ENCODE assay signal across 34 mouse cellular contexts in the genomic region with DNA sequence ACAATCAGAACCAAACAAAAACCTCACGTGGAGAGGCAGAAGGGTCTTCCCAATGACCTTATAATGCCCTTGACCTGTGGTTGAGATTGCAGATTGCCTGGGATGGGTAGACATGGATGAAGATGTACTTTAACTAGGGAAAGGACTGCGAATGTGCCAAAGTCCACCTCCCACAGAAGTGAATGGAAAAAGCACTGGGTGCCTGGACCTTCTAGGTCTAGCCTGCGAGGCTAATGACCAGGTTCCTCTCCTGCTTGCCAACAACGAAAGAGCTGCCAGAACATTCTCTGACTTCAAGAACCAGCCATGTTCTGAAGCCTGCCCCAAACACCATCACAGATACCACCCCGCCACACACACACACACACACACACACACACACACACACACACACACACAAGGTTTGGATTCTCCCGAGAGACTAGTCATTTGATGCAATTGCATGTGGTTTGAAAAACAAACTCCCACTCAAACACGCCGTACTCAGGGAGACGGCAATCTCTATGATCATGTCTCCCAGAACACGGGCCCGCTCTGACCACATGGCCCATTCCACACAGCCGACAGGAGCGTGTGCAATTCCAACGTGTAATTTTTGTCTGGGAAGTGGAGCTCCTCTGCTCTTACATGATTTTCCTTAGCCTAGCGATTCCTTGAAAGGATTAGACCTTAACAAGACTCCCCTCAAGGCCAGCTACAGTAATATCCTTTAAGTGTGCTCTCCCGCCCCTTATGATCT. TPM values are rescaled to one million over a fixed set of nuclear protein-coding genes. Genes with fewer than 3 reads are reported as not detected.
A peak's percentile ranks its signal among the peaks of the same experiment; 100 is the strongest.
DNase-seq lines count a peak whose midpoint lies in the region; ATAC-seq and TF ChIP-seq lines count a peak whose summit lies in the region.
"Had no signal": no experiment of that assay in that cellular context is flagged by ENCODE, and none has a peak within 500 bp of the region (broad histone marks: within the 10 kb centered on the region; RNA-seq: fewer than 3 reads in every experiment).

No protein-coding gene starts in this region.

- no peaks in the 10 kb centered on the region for H3K79me2 ChIP-seq in heart, adult 2 months (replicated peaks; ENCODE audit: control insufficient read depth, insufficient read depth, low read length)

- no peaks in the 10 kb centered on the region for H3K27me3 ChIP-seq in heart, adult 2 months (ENCODE audit: control insufficient read depth, insufficient read depth, low read length)
- H3K27me3 ChIP-seq in kidney, adult 2 months (replicated peaks; ENCODE audit: control insufficient read depth, insufficient read depth, low read length), result no peaks in the 10 kb centered on the region
- no peaks in the 10 kb centered on the region for H3K27me3 ChIP-seq in embryonic facial prominence, embryonic 15.5 days
- H3K27me3 ChIP-seq: embryonic facial prominence, embryonic 13.5 days; hindbrain, embryonic 12.5 days; hindbrain, embryonic 15.5 days had no signal

- no peaks in the 10 kb centered on the region for H3K9me3 ChIP-seq in embryonic facial prominence, embryonic 15.5 days (replicated peaks)
- H3K9me3 ChIP-seq: embryonic facial prominence, embryonic 13.5 days; hindbrain, embryonic 12.5 days; hindbrain, embryonic 15.5 days had no signal

- 88% methylated on average over 16 of the region's 16 CpGs for WGBS in heart, adult 2 months
- WGBS in kidney, adult 2 months, result 75% methylated on average over 16 of the region's 16 CpGs
- 80% methylated on average over 16 of the region's 16 CpGs for WGBS in embryonic facial prominence, embryonic 15.5 days

- peak; percentile 57 for DNase-seq in heart, adult 11 months
- DNase-seq in heart, adult 2 months, result no peak
- DNase-seq in kidney, adult 2 months, result peak; percentile 79
- no peak for DNase-seq in kidney, postnatal 10 days
- DNase-seq in kidney, postnatal 36 days, result peak; percentile 31 to 71
- no peak for DNase-seq in kidney, postnatal 4 days
- no peak for DNase-seq in urinary bladder, adult 2 months (ENCODE audit: low spot score)
- DNase-seq: adrenal gland, postnatal 14 days; B cell, adult 2 months; cerebellum, adult 11 months; cerebellum, adult 2 months; cerebellum, adult 9-11 months; cerebellum, postnatal 25 days; gastrocnemius, adult 2 months; gastrocnemius, postnatal 14 days had no signal

- TF ChIP-seq EP300 in heart, adult 2 months (IDR thresholded peaks at IDR 0.05; ENCODE audit: insufficient read depth, low read depth, low read length), result no peak

- H3K4me1 ChIP-seq in heart, adult 2 months (ENCODE audit: control insufficient read depth, insufficient read depth, low read length), result no peaks in the 10 kb centered on the region
- H3K4me1 ChIP-seq in kidney, adult 2 months (ENCODE audit: control insufficient read depth, insufficient read depth, low read length), result peaks cover 18% of the 10 kb centered on the region; the same call in 1 of the 2 replicates
- H3K4me1 ChIP-seq in embryonic facial prominence, embryonic 15.5 days, result no peaks in the 10 kb centered on the region
- H3K4me1 ChIP-seq: embryonic facial prominence, embryonic 13.5 days; hindbrain, embryonic 12.5 days; hindbrain, embryonic 15.5 days had no signal

- TF ChIP-seq POLR2A in heart, adult 2 months (IDR thresholded peaks at IDR 0.05; ENCODE audit: insufficient read depth, low read depth, low read length), result no peak
- TF ChIP-seq POLR2A in kidney, adult 2 months (IDR thresholded peaks at IDR 0.05; ENCODE audit: low read depth, low read length), result no peak

- peak; percentile 76; the same call in 1 of the 2 replicates for ATAC-seq in embryonic facial prominence, embryonic 15.5 days (ENCODE audit: insufficient number of reproducible peaks, low FRiP score, low TSS enrichment, low read depth)
- ATAC-seq: forebrain, embryonic 14.5 days had no signal

- no peak overlapping the region for H3K27ac ChIP-seq in heart, adult 2 months
- H3K27ac ChIP-seq in kidney, adult 2 months (ENCODE audit: insufficient read depth, low read depth, low read length), result peak overlapping the region; percentile 71; the same call in 1 of the 2 replicates
- H3K27ac ChIP-seq in embryonic facial prominence, embryonic 15.5 days (replicated peaks), result no peak overlapping the region
- H3K27ac ChIP-seq: gastrocnemius, adult 2 months; hindbrain, embryonic 12.5 days; hindbrain, embryonic 15.5 days had no signal

- H3K4me3 ChIP-seq in heart, adult 2 months, result no peak overlapping the region
- H3K4me3 ChIP-seq in kidney, adult 2 months (ENCODE audit: insufficient read depth, low read depth, low read length), result no peak overlapping the region
- no peak overlapping the region for H3K4me3 ChIP-seq in embryonic facial prominence, embryonic 15.5 days (replicated peaks)
- H3K4me3 ChIP-seq: embryonic facial prominence, embryonic 13.5 days; gastrocnemius, adult 2 months; hindbrain, embryonic 12.5 days; hindbrain, embryonic 15.5 days had no signal

- no peaks in the 10 kb centered on the region for H3K36me3 ChIP-seq in heart, adult 2 months (ENCODE audit: control insufficient read depth, insufficient read depth, low read length)
- H3K36me3 ChIP-seq in kidney, adult 2 months (ENCODE audit: control insufficient read depth, insufficient read depth, low read length), result no peaks in the 10 kb centered on the region
- no peaks in the 10 kb centered on the region for H3K36me3 ChIP-seq in embryonic facial prominence, embryonic 15.5 days
- H3K36me3 ChIP-seq: embryonic facial prominence, embryonic 13.5 days; hindbrain, embryonic 12.5 days; hindbrain, embryonic 15.5 days had no signal

- intact Hi-C loops in heart, adult 2 months (cut with DNase I), result no loop called here

- no peak overlapping the region for H3K9ac ChIP-seq in heart, adult 2 months (ENCODE audit: low read depth, low read length)
- H3K9ac ChIP-seq in embryonic facial prominence, embryonic 15.5 days, result no peak overlapping the region
- H3K9ac ChIP-seq: embryonic facial prominence, embryonic 13.5 days; forebrain, postnatal 0 days; hindbrain, embryonic 12.5 days; hindbrain, embryonic 15.5 days had no signal

- H3K4me2 ChIP-seq in embryonic facial prominence, embryonic 15.5 days (replicated peaks), result no peak overlapping the region
- H3K4me2 ChIP-seq: embryonic facial prominence, embryonic 13.5 days; heart, embryonic 11.5 days; hindbrain, embryonic 12.5 days; hindbrain, embryonic 15.5 days had no signal

- TF ChIP-seq CTCF in heart, adult 2 months (IDR thresholded peaks at IDR 0.05), result no peak
- TF ChIP-seq CTCF in kidney, adult 2 months (conservative IDR thresholded peaks at IDR 0.05; ENCODE audit: insufficient read depth, insufficient read length, low read depth, low read length), result no peak

RNA-seq across cellular contexts. Expression of a gene that starts 16.6 kb away (rescaled TPM):
- not detected for total RNA-seq in heart, adult 2 months (2021)
- polyA plus RNA-seq in heart, adult 2 months (2012; rRNA removed), result 0.06 and 0.09 TPM in 2 replicates
- polyA plus RNA-seq in kidney, adult 2 months (2012; rRNA removed), result 0.16 and 0.27 TPM in 2 replicates
- polyA plus RNA-seq in embryonic facial prominence, embryonic 15.5 days (2015; fragmentation: Nextera tagmentation; extraction: Ambion mirVana), result 9.2 and 9.4 TPM in 2 replicates
- polyA plus RNA-seq in urinary bladder, adult 2 months (2012; rRNA removed), result 0.16 and 0.39 TPM in 2 replicates
- total RNA-seq: adrenal gland, adult 18-20 months; CH12.LX; common myeloid progenitor, adult 5-6 weeks; gastrocnemius, adult 2 months; heart, adult 8-10 months; heart, postnatal 25 days; hematopoietic stem cell, adult 5-6 weeks; MEL had no signal
- polyA plus RNA-seq: forebrain, embryonic 11.5 days; heart, postnatal 0 days had no signal

RNA-seq across cellular contexts. Expression of a gene that starts 17.8 kb away (rescaled TPM):
- 10 to 100 TPM in 1 of 2 experiments, 1 to 10 TPM in 1; 9.7 to 10.6 TPM for total RNA-seq in heart, adult 2 months (2021)
- 21.8 and 52.4 TPM in 2 replicates for polyA plus RNA-seq in heart, adult 2 months (2012; rRNA removed)
- polyA plus RNA-seq in kidney, adult 2 months (2012; rRNA removed), result 18.7 and 23.9 TPM in 2 replicates
- polyA plus RNA-seq in embryonic facial prominence, embryonic 15.5 days (2015; fragmentation: Nextera tagmentation; extraction: Ambion mirVana), result 4.5 and 5.5 TPM in 2 replicates
- polyA plus RNA-seq in urinary bladder, adult 2 months (2012; rRNA removed), result 34.1 and 37.8 TPM in 2 replicates

RNA-seq across cellular contexts. Expression of a gene that starts 30.6 kb away (rescaled TPM):
- total RNA-seq in heart, adult 2 months (2021), result not detected
- 0.23 TPM in 2 replicates for polyA plus RNA-seq in heart, adult 2 months (2012; rRNA removed)
- polyA plus RNA-seq in kidney, adult 2 months (2012; rRNA removed), result 0.07 and 0.11 TPM in 2 replicates
- not detected in 2 replicates for polyA plus RNA-seq in embryonic facial prominence, embryonic 15.5 days (2015; fragmentation: Nextera tagmentation; extraction: Ambion mirVana)
- polyA plus RNA-seq in urinary bladder, adult 2 months (2012; rRNA removed), result 0.07 and 0.10 TPM in 2 replicates
- total RNA-seq: adrenal gland, adult 18-20 months; adrenal gland, postnatal 14 days; adrenal gland, postnatal 4 days; CH12.LX; common myeloid progenitor, adult 5-6 weeks; forebrain, postnatal 0 days; gastrocnemius, adult 2 months; gastrocnemius, postnatal 14 days; heart, adult 8-10 months; heart, postnatal 25 days; hematopoietic stem cell, adult 5-6 weeks; MEL had no signal
- polyA plus RNA-seq: cerebellum, adult 2 months; embryonic facial prominence, embryonic 13.5 days; forebrain, embryonic 11.5 days; forebrain, embryonic 14.5 days; forebrain, postnatal 0 days; heart, embryonic 11.5 days; heart, embryonic 14.5 days; heart, postnatal 0 days; hindbrain, embryonic 12.5 days; hindbrain, embryonic 15.5 days; intestine, embryonic 14.5 days had no signal

Comparison
In these comparisons a context has a peak if more than half of its experiments do, and no peak if none do; other contexts are left out.
1. DNase-seq: peak in heart, adult 11 months (single experiment), kidney, adult 2 months (single experiment) and kidney, postnatal 36 days (2 of 2); none in heart, adult 2 months (0 of 2), kidney, postnatal 10 days (single experiment), kidney, postnatal 4 days (0 of 2) and urinary bladder, adult 2 months (single experiment).